Mouse (Mus musculus) bone marrow macrophage, adult 2 months (primary cell): ENCODE data around the gene Vat1l.

Experiments
- CTCF ChIP-seq: IDR thresholded peaks from 2 replicates; pipeline ENCODE4 v1.5.1; 2012; ENCODE audit warnings: low read depth, mild to moderate bottlenecking, low read length, moderate library complexity
- POLR2A ChIP-seq: IDR thresholded peaks from 2 replicates; pipeline ENCODE4 v1.6.1; 2012; ENCODE audit warnings: mild to moderate bottlenecking, low read depth, low read length, borderline replicate concordance

DNA sequence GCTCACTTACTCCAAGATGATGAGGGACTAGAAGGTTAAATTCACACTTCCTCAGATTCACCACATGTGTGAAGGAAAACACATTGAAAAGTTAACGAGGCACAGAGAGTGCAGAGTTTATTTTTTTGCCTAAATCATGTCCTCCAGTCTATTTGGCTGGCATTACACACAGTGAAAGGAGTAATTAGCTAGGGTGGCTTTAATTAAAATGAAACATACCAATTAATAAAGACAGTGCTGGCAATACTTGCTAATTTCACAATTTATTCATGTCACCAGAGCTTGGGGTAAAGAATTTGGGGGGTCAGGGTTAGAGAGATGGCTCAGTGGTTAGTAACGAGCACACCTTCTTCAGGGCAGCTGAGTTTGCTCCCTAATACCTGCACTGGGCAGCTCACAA, 46.8 kb upstream of the Vat1l start:
- TF ChIP-seq POLR2A (no peak), CTCF (no peak)
